ENCODE assay signal across 15 mouse cellular contexts in the genomic region with DNA sequence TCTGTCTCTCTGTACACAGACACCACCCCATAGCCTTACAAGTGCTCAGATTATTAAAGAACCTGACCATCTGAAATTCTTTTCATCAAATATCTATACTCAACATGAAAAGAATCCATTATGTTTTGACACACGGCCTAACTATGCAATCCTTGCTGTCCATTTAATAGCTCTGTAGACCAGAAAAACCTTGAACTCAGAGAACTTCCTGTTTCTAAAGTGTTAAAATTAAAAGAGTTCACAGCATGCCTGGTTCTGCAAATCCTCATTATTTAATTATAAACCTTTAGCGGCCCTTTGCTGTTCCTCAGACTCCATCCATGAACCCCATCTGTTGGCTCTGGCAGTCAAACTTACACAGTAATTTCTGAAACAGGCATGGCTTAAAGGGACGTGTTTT. TPM values are rescaled to one million over a fixed set of nuclear protein-coding genes. Genes with fewer than 3 reads are reported as not detected.
ATAC-seq lines count a peak whose summit lies in the region.
"Had no signal": no experiment of that assay in that cellular context is flagged by ENCODE, and none has a peak within 500 bp of the region (broad histone marks: within the 10 kb centered on the region; RNA-seq: fewer than 3 reads in every experiment).

No protein-coding gene starts in this region.

- 0 out of 2 replicates have a peak, but pooled peaks have one; percentile 22 for ATAC-seq in common myeloid progenitor, adult 5-6 weeks (replicated peaks; ENCODE audit: low read depth, poor library complexity, severe bottlenecking)
- ATAC-seq in granulocyte monocyte progenitor cell, adult 5-6 weeks (replicated peaks; ENCODE audit: poor library complexity, severe bottlenecking), result peak; percentile 80
- ATAC-seq in megakaryocyte, adult 5-6 weeks (ENCODE audit: poor library complexity, severe bottlenecking), result peak; percentile 73
- ATAC-seq in megakaryocyte progenitor cell, adult 5-6 weeks (replicated peaks; ENCODE audit: poor library complexity), result 0 out of 2 replicates have a peak, but pooled peaks have one; percentile 23
- ATAC-seq in monocyte, adult 5-6 weeks (replicated peaks; ENCODE audit: insufficient number of reproducible peaks, low FRiP score, low TSS enrichment, poor library complexity, severe bottlenecking), result 0 out of 2 replicates have a peak, but pooled peaks have one; percentile 35

RNA-seq across cellular contexts. Expression of gene Gm20767, which starts 2.3 kb away (rescaled TPM):
- not detected in 2 replicates for total RNA-seq in common myeloid progenitor, adult 5-6 weeks (2017)
- not detected in 2 replicates for total RNA-seq in granulocyte monocyte progenitor cell, adult 5-6 weeks (2014; fragmentation: Nextera tagmentation)
- not detected in 2 replicates for total RNA-seq in granulocyte monocyte progenitor cell, adult 5-6 weeks (2017)
- not detected in 2 replicates for total RNA-seq in megakaryocyte, adult 5-6 weeks (2015)
- total RNA-seq in megakaryocyte, adult 5-6 weeks (2017), result not detected in 2 replicates
- not detected in 2 replicates for total RNA-seq in megakaryocyte progenitor cell, adult 5-6 weeks (2015)
- total RNA-seq in megakaryocyte progenitor cell, adult 5-6 weeks (2017), result not detected in 2 replicates
- total RNA-seq in monocyte, adult 5-6 weeks (2017), result not detected in 3 replicates
- total RNA-seq: adrenal gland, adult 18-20 months; adrenal gland, adult 2 months; adrenal gland, adult 8-10 months; adrenal gland, postnatal 10 days; adrenal gland, postnatal 14 days; adrenal gland, postnatal 25 days; adrenal gland, postnatal 36 days; adrenal gland, postnatal 4 days; G1E; MEL had no signal

RNA-seq across cellular contexts. Expression of gene Gm21818, which starts 29.9 kb away (rescaled TPM):
- total RNA-seq in common myeloid progenitor, adult 5-6 weeks (2017), result not detected in 2 replicates
- not detected in 2 replicates for total RNA-seq in granulocyte monocyte progenitor cell, adult 5-6 weeks (2014; fragmentation: Nextera tagmentation)
- total RNA-seq in granulocyte monocyte progenitor cell, adult 5-6 weeks (2017), result not detected in 2 replicates
- total RNA-seq in megakaryocyte, adult 5-6 weeks (2015), result not detected in 2 replicates
- total RNA-seq in megakaryocyte, adult 5-6 weeks (2017), result not detected in 2 replicates
- total RNA-seq in megakaryocyte progenitor cell, adult 5-6 weeks (2015), result not detected in 2 replicates
- not detected in 2 replicates for total RNA-seq in megakaryocyte progenitor cell, adult 5-6 weeks (2017)
- total RNA-seq in monocyte, adult 5-6 weeks (2017), result not detected in 3 replicates
- total RNA-seq: adrenal gland, adult 18-20 months; adrenal gland, adult 2 months; adrenal gland, adult 8-10 months; adrenal gland, postnatal 10 days; adrenal gland, postnatal 14 days; adrenal gland, postnatal 25 days; adrenal gland, postnatal 36 days; adrenal gland, postnatal 4 days; G1E; MEL had no signal

Comparison
In these comparisons a context has a peak if more than half of its experiments do, and no peak if none do; other contexts are left out.
1. Peak in every context shown above with its lines: ATAC-seq.
2. ATAC-seq: peak in every context shown above with its lines; median percentile 80 in granulocyte monocyte progenitor cell, adult 5-6 weeks; 73 in megakaryocyte, adult 5-6 weeks; 35 in monocyte, adult 5-6 weeks; 23 in megakaryocyte progenitor cell, adult 5-6 weeks; 22 in common myeloid progenitor, adult 5-6 weeks.